Mouse (Mus musculus) liver, postnatal 0 days (tissue): ENCODE results near the gene Triap1.

ENCODE experiments used
- CTCF ChIP-seq: sonication (generic); IDR thresholded peaks from 2 replicates; pipeline ENCODE4 v1.5.1; 2016; ENCODE audit warnings: antibody characterized with exemption, low read depth
- EP300 ChIP-seq: IDR thresholded peaks from 2 replicates; pipeline ENCODE4 v1.6.1; 2016; ENCODE audit warnings: antibody characterized with exemption, low read depth, mild to moderate bottlenecking

GRCm38 (mm10) chr5:115359438-115359837, 18.4 kb downstream of the Triap1 start:
- TF ChIP-seq CTCF (no peak), EP300 (no peak)
